Mouse (Mus musculus): Measurements from ENCODE around the gene Pglyrp4. TPM values are rescaled to one million over a fixed set of nuclear protein-coding genes. Genes with fewer than 3 reads are reported as not detected.

Gene Pglyrp4
- total RNA-seq (2023), result not detected in 4 replicates

GRCm38 (mm10) chr3:90726606-90727005 is at the start of gene Pglyrp4:
Gene Pglyrp4 (plus strand): TSS chr3:90726906.

GRCm38 (mm10) chr3:90695613-90696012 is 31.1 kb upstream of the Pglyrp4 start, which contains the start of gene S100a9:
Gene S100a9 (minus strand): TSS chr3:90695721.

GRCm38 (mm10) chr3:90777776-90778175 is 51.1 kb downstream of the Pglyrp4 start, which contains the start of gene Gm5849:
Gene Gm5849 (minus strand): TSS chr3:90777876.

Other genes with a start within 250 kb of the Pglyrp4 start
- 56.1 to 60.1 TPM (median 57.1 TPM) in 4 replicates for gene Snapin, start 235.9 kb upstream of the Pglyrp4 start, total RNA-seq (2023)
- gene Chtop, start 217.4 kb upstream of the Pglyrp4 start, total RNA-seq (2023), result 193 to 200 TPM (median 196 TPM) in 4 replicates
- 0.95 to 1.3 TPM in 2 of 4 replicates, not detected in the others for gene S100a1, start 212.5 kb upstream of the Pglyrp4 start, total RNA-seq (2023)
- gene S100a13, start 212.5 kb upstream of the Pglyrp4 start, total RNA-seq (2023), result 14.6 to 23.9 TPM (median 17.6 TPM) in 4 replicates
- 0.44 TPM in 1 of 4 replicates, not detected in the others for gene S100a14, start 200.1 kb upstream of the Pglyrp4 start, total RNA-seq (2023)
- not detected in 4 replicates for gene S100a16, start 189.7 kb upstream of the Pglyrp4 start, total RNA-seq (2023)
- gene S100a3, start 166.3 kb upstream of the Pglyrp4 start, total RNA-seq (2023), result 2.2 TPM in 1 of 4 replicates, not detected in the others
- not detected in 4 replicates for gene S100a2, start 136.7 kb upstream of the Pglyrp4 start, total RNA-seq (2023)
- gene Gm42674, start 125.0 kb upstream of the Pglyrp4 start, total RNA-seq (2023), result not detected in 4 replicates
- 48.5 to 75.1 TPM (median 62.5 TPM) in 4 replicates for gene S100a4, start 123.1 kb upstream of the Pglyrp4 start, total RNA-seq (2023)
- 3.9 to 4.7 TPM (median 4.0 TPM) in 3 of 4 replicates, not detected in the other for gene S100a5, start 118.4 kb upstream of the Pglyrp4 start, total RNA-seq (2023)
- 71.2 to 102 TPM (median 82.5 TPM) in 4 replicates for gene S100a6, start 114.0 kb upstream of the Pglyrp4 start, total RNA-seq (2023)
- gene S100a7a, start 72.9 kb upstream of the Pglyrp4 start, total RNA-seq (2023), result 0.46 TPM in 1 of 4 replicates, not detected in the others
- 5.7 to 11.2 TPM (median 8.4 TPM) in 4 replicates for gene S100a8, start 57.9 kb upstream of the Pglyrp4 start, total RNA-seq (2023)
- gene S100a9, start 31.2 kb upstream of the Pglyrp4 start, total RNA-seq (2023), result 9.1 to 13.0 TPM (median 10.7 TPM) in 4 replicates
- gene Gm5849, start 51.0 kb downstream of the Pglyrp4 start, total RNA-seq (2023), result not detected in 4 replicates